Mouse (Mus musculus) forebrain, embryonic 10.5 days (tissue): Measurements from ENCODE around the gene Kif18b. TPM values are rescaled to one million over a fixed set of nuclear protein-coding genes. Genes with fewer than 3 reads are reported as not detected.

Experiments used
- DNase-seq: peaks from one replicate; pipeline ENCODE4 v3.0.0-alpha.2; 2017; ENCODE audit warnings: low spot score; ENCODE audit errors: extremely low spot score
- H3K27ac ChIP-seq: fragments of 300-500 bp; sonication (generic); 2 replicates; pipeline ENCODE4 v1.5.1; 2016; ENCODE audit warnings: mild to moderate bottlenecking
- H3K27me3 ChIP-seq: fragments of 300-500 bp; sonication (generic); 2 replicates; pipeline ENCODE4 v1.6.1; 2016; ENCODE audit warnings: mild to moderate bottlenecking; ENCODE audit not compliant: poor library complexity, severe bottlenecking
- H3K36me3 ChIP-seq: fragments of 300-500 bp; sonication (generic); replicated peaks from 2 replicates; pipeline ENCODE4 v1.6.1; 2016; ENCODE audit warnings: mild to moderate bottlenecking, moderate library complexity
- H3K4me1 ChIP-seq: fragments of 300-500 bp; sonication (generic); 2 replicates; pipeline ENCODE4 v1.6.1; 2016
- H3K4me3 ChIP-seq: fragments of 300-500 bp; sonication (generic); 2 replicates; pipeline ENCODE4 v1.5.1; 2016; ENCODE audit warnings: mild to moderate bottlenecking, moderate library complexity
- H3K9me3 ChIP-seq: fragments of 300-500 bp; sonication (generic); 2 replicates; pipeline ENCODE4 v1.6.1; 2016; ENCODE audit warnings: mild to moderate bottlenecking, moderate library complexity
- WGBS: fragments of 180-500 bp; shearing (Covaris S2); methylation state at CpG from one replicate; pipeline ENCODE4 v1.1.7; 2016; 5-methylcytosine and 5-hydroxymethylcytosine counted together
- polyA plus RNA-seq: library from polyadenylated mRNA; unstranded; fragments of >200 nt; fragmentation: Nextera tagmentation; extraction: Ambion mirVana; gene quantifications from 2 replicates; pipeline ENCODE4 v1.2.1, GENCODE M21; 2016

Kif18b gene
- polyA plus RNA-seq, 1 experiment from 2014 or later, result 15.5 TPM

- peaks cover 44% of the 10 kb centered on the region for H3K4me1 ChIP-seq
- peak overlapping the region; percentile 17 for H3K27ac ChIP-seq
- 46% methylated on average over 6 of the region's 6 CpGs for WGBS
- H3K9me3 ChIP-seq, result no peaks in the 10 kb centered on the region
- no peaks in the 10 kb centered on the region for H3K36me3 ChIP-seq
- no peak overlapping the region for H3K4me3 ChIP-seq
- no peak for DNase-seq
- peaks cover 85% of the 10 kb centered on the region for H3K27me3 ChIP-seq
Measured at GRCm38 (mm10) chr11:102952922-102953321, 28.0 kb upstream of the Kif18b start.

- Histone ChIP-seq H3K27me3 (peaks cover 100% of the 10 kb centered on the region), H3K36me3 (no peaks in the 10 kb centered on the region), H3K4me1 (peaks cover 65% of the 10 kb centered on the region), H3K27ac (peak overlapping the region; percentile 86), H3K9me3 (no peaks in the 10 kb centered on the region), H3K4me3 (peak overlapping the region; percentile 61)
- DNase-seq, result peak; percentile 50
- WGBS, result under 1% methylated on average over 51 of the region's 51 CpGs
Measured at GRCm38 (mm10) chr11:102948043-102948961, 23.4 kb upstream of the Kif18b start.

- peaks cover 99% of the 10 kb centered on the region for H3K27me3 ChIP-seq
- H3K27ac ChIP-seq, result peak overlapping the region; percentile 81
- 2% methylated on average over 8 of the region's 8 CpGs for WGBS
- no peaks in the 10 kb centered on the region for H3K36me3 ChIP-seq
- no peak for DNase-seq
- H3K4me3 ChIP-seq, result peak overlapping the region; percentile 53
- H3K9me3 ChIP-seq, result no peaks in the 10 kb centered on the region
- H3K4me1 ChIP-seq, result peaks cover 54% of the 10 kb centered on the region
Measured at GRCm38 (mm10) chr11:102946992-102947343, 22.0 kb upstream of the Kif18b start.

- under 1% methylated on average over 81 of the region's 87 CpGs for WGBS
- H3K9me3 ChIP-seq, result no peaks in the 10 kb centered on the region
- peaks cover 94% of the 10 kb centered on the region for H3K27me3 ChIP-seq
- H3K36me3 ChIP-seq, result no peaks in the 10 kb centered on the region
- peak; percentile 90 for DNase-seq
- H3K4me3 ChIP-seq, result peak within 1 kb of the TSS; percentile 53
- peak within 1 kb of the TSS; percentile 81 for H3K27ac ChIP-seq
- peaks cover 54% of the 10 kb centered on the region for H3K4me1 ChIP-seq
Measured at GRCm38 (mm10) chr11:102946265-102946991, 21.5 kb upstream of the Kif18b start, which contains the start of gene C1ql1. C1ql1 (minus strand) TSS chr11:102946688.

GRCm38 (mm10) chr11:102945306-102946264 lies 20.7 kb upstream of the Kif18b start:
- no peaks in the 10 kb centered on the region for H3K9me3 ChIP-seq
- H3K4me3 ChIP-seq, result peak overlapping the region; percentile 53
- peak; percentile 31 for DNase-seq
- no peaks in the 10 kb centered on the region for H3K36me3 ChIP-seq
- peaks cover 54% of the 10 kb centered on the region for H3K4me1 ChIP-seq
- peak overlapping the region; percentile 81 for H3K27ac ChIP-seq
- 2% methylated on average over 54 of the region's 54 CpGs for WGBS
- H3K27me3 ChIP-seq, result peaks cover 89% of the 10 kb centered on the region

- Histone ChIP-seq H3K27me3 (peaks cover 82% of the 10 kb centered on the region), H3K27ac (no peak overlapping the region), H3K4me1 (peaks cover 49% of the 10 kb centered on the region), H3K4me3 (no peak overlapping the region), H3K9me3 (no peaks in the 10 kb centered on the region), H3K36me3 (no peaks in the 10 kb centered on the region)
- 75% methylated on average over 6 of the region's 6 CpGs for WGBS
- no peak for DNase-seq
Measured at GRCm38 (mm10) chr11:102941236-102941635, 16.3 kb upstream of the Kif18b start.

GRCm38 (mm10) chr11:102939024-102939675 lies 14.2 kb upstream of the Kif18b start:
- no peak for DNase-seq
- no peak overlapping the region for H3K27ac ChIP-seq
- H3K36me3 ChIP-seq, result no peaks in the 10 kb centered on the region
- peaks cover 76% of the 10 kb centered on the region for H3K27me3 ChIP-seq
- H3K9me3 ChIP-seq, result no peaks in the 10 kb centered on the region
- 51% methylated on average over 13 of the region's 13 CpGs for WGBS
- peaks cover 36% of the 10 kb centered on the region for H3K4me1 ChIP-seq
- H3K4me3 ChIP-seq, result no peak overlapping the region

- H3K36me3 ChIP-seq, result no peaks in the 10 kb centered on the region
- H3K4me1 ChIP-seq, result peaks cover 34% of the 10 kb centered on the region
- peaks cover 62% of the 10 kb centered on the region for H3K27me3 ChIP-seq
- no peak for DNase-seq
- no peak overlapping the region for H3K4me3 ChIP-seq
- H3K27ac ChIP-seq, result no peak overlapping the region; the same call in 1 of the 2 replicates
- H3K9me3 ChIP-seq, result no peaks in the 10 kb centered on the region
- 83% methylated on average over 3 of the region's 3 CpGs for WGBS
Measured at GRCm38 (mm10) chr11:102937529-102938182, 12.7 kb upstream of the Kif18b start.

- H3K36me3 ChIP-seq, result no peaks in the 10 kb centered on the region
- no peak for DNase-seq
- no peaks in the 10 kb centered on the region for H3K9me3 ChIP-seq
- H3K4me3 ChIP-seq, result no peak overlapping the region
- WGBS, result 35% methylated on average over 4 of the region's 4 CpGs
- H3K4me1 ChIP-seq, result peaks cover 34% of the 10 kb centered on the region
- peak overlapping the region; percentile 66; the same call in 1 of the 2 replicates for H3K27ac ChIP-seq
- H3K27me3 ChIP-seq, result peaks cover 56% of the 10 kb centered on the region
Measured at GRCm38 (mm10) chr11:102936272-102936671, 11.3 kb upstream of the Kif18b start.

- Histone ChIP-seq H3K27ac (no peak overlapping the region), H3K36me3 (no peaks in the 10 kb centered on the region), H3K9me3 (no peaks in the 10 kb centered on the region), H3K4me3 (no peak overlapping the region), H3K27me3 (peaks cover 14% of the 10 kb centered on the region), H3K4me1 (peaks cover 4% of the 10 kb centered on the region)
- no peak for DNase-seq
- WGBS, result 94% methylated on average over 10 of the region's 10 CpGs
Measured at GRCm38 (mm10) chr11:102930672-102931071, 5.7 kb upstream of the Kif18b start.

- WGBS, result 1% methylated on average over 10 of the region's 10 CpGs
- peak overlapping the region; percentile 97 for H3K27ac ChIP-seq
- DNase-seq, result no peak
Measured at GRCm38 (mm10) chr11:102925351-102925717, 410 bp upstream of the Kif18b start.

More at GRCm38 (mm10) chr11:102925351-102925717, 410 bp upstream of the Kif18b start:
- Histone ChIP-seq H3K4me1 (peaks cover 42% of the 10 kb centered on the region), H3K27me3 (no peaks in the 10 kb centered on the region), H3K9me3 (no peaks in the 10 kb centered on the region), H3K36me3 (peaks cover 28% of the 10 kb centered on the region), H3K4me3 (peak overlapping the region; percentile 92)
